Mouse (Mus musculus) limb, embryonic 15.5 days (tissue): ENCODE measurements around the gene Gns. TPM values are rescaled to one million over a fixed set of nuclear protein-coding genes. Genes with fewer than 3 reads are reported as not detected.
"Not testable (repeated sequence)": the region's sequence is repeated elsewhere in the genome, so short reads cannot be mapped to it uniquely, and the experiment has no call there.

Experiments used
- ATAC-seq: fragments of 200-750 bp; cut with Nextera tagmentation; 2 replicates; pipeline ENCODE4 v1.8.0; 2017; ENCODE audit warnings: low read depth, moderate TSS enrichment; ENCODE audit not compliant: insufficient number of reproducible peaks, low FRiP score, low TSS enrichment
- H3K27ac ChIP-seq: fragments of 300-500 bp; sonication (generic); 2 replicates; pipeline ENCODE4 v1.5.1; 2015; ENCODE audit warnings: moderate library complexity, mild to moderate bottlenecking, inconsistent platforms
- H3K27me3 ChIP-seq: fragments of 300-500 bp; sonication (generic); 2 replicates; pipeline ENCODE4 v1.6.1; 2015; ENCODE audit warnings: inconsistent platforms
- H3K36me3 ChIP-seq: fragments of 300-500 bp; sonication (generic); 2 replicates; pipeline ENCODE4 v1.6.1; 2015; ENCODE audit warnings: inconsistent platforms
- H3K4me1 ChIP-seq: fragments of 300-500 bp; sonication (generic); 2 replicates; pipeline ENCODE4 v1.6.1; 2015; ENCODE audit warnings: inconsistent platforms
- H3K4me2 ChIP-seq: fragments of 300-500 bp; sonication (generic); 2 replicates; pipeline ENCODE4 v1.6.1; 2015; ENCODE audit warnings: mild to moderate bottlenecking, inconsistent platforms
- H3K4me3 ChIP-seq: fragments of 300-500 bp; sonication (generic); 2 replicates; pipeline ENCODE4 v1.5.1; 2015; ENCODE audit warnings: mild to moderate bottlenecking, inconsistent platforms
- H3K9ac ChIP-seq: fragments of 300-500 bp; sonication (generic); 2 replicates; pipeline ENCODE4 v1.6.1; 2015; ENCODE audit warnings: inconsistent platforms
- H3K9me3 ChIP-seq: fragments of 300-500 bp; sonication (generic); 2 replicates; pipeline ENCODE4 v1.6.1; 2016; ENCODE audit warnings: inconsistent platforms
- WGBS: fragments of 180-500 bp; shearing (Covaris S2); methylation state at CpG from one replicate; pipeline ENCODE4 v1.1.7; 2015; 5-methylcytosine and 5-hydroxymethylcytosine counted together
- polyA plus RNA-seq: library from polyadenylated mRNA; unstranded; fragments of >200 nt; fragmentation: Nextera tagmentation; extraction: Ambion mirVana; gene quantifications from 2 replicates; pipeline ENCODE4 v1.2.1, GENCODE M21; 2015

The Gns gene
- 46.0 and 47.6 TPM in 2 replicates for polyA plus RNA-seq

GRCm38 (mm10) chr10:121364801-121365564 is at the start of gene Gns:
Gene Gns (plus strand): TSS chr10:121365090.
- peak within 1 kb of the TSS; percentile 91 for H3K9ac ChIP-seq
- WGBS, result under 1% methylated on average over 65 of the region's 72 CpGs

GRCm38 (mm10) chr10:121315321-121316283 is 49.3 kb upstream of the Gns start:
- Histone ChIP-seq H3K9ac (no peak overlapping the region), H3K4me1 (peaks cover 14% of the 10 kb centered on the region), H3K27ac (no peak overlapping the region), H3K4me3 (no peak overlapping the region), H3K9me3 (no peaks in the 10 kb centered on the region), H3K27me3 (peaks cover 27% of the 10 kb centered on the region), H3K4me2 (peak overlapping the region; percentile 30), H3K36me3 (no peaks in the 10 kb centered on the region)
- ATAC-seq, result no peak
- WGBS, result 26% methylated on average over 27 of the region's 27 CpGs

More at GRCm38 (mm10) chr10:121364801-121365564, at the start of gene Gns:
- peak within 1 kb of the TSS; percentile 91 for H3K4me3 ChIP-seq
- H3K36me3 ChIP-seq, result peaks cover 2% of the 10 kb centered on the region; the same call in 1 of the 2 replicates
- H3K27ac ChIP-seq, result peak within 1 kb of the TSS; percentile 82
- H3K4me1 ChIP-seq, result peaks cover 28% of the 10 kb centered on the region
- peak within 1 kb of the TSS; percentile 91 for H3K4me2 ChIP-seq
- no peaks in the 10 kb centered on the region for H3K27me3 ChIP-seq
- no peaks in the 10 kb centered on the region for H3K9me3 ChIP-seq
- peak; percentile 89 for ATAC-seq

- ATAC-seq, result no peak
- Histone ChIP-seq H3K27ac (no peak overlapping the region), H3K4me2 (no peak overlapping the region), H3K4me1 (peaks cover 8% of the 10 kb centered on the region; the same call in 1 of the 2 replicates), H3K9ac (no peak overlapping the region), H3K27me3 (peaks cover 20% of the 10 kb centered on the region), H3K36me3 (no peaks in the 10 kb centered on the region), H3K9me3 (no peaks in the 10 kb centered on the region), H3K4me3 (no peak overlapping the region)
- WGBS, result 72% methylated on average over 10 of the region's 10 CpGs
These were observed 48.5 kb upstream of the Gns start for GRCm38 (mm10) chr10:121316361-121316760.

- 74% methylated on average over 7 of the region's 7 CpGs for WGBS
- H3K9ac ChIP-seq, result no peak overlapping the region
- H3K4me1 ChIP-seq, result peaks cover 8% of the 10 kb centered on the region; the same call in 1 of the 2 replicates
- H3K4me3 ChIP-seq, result no peak overlapping the region
- H3K4me2 ChIP-seq, result no peak overlapping the region
- no peak overlapping the region for H3K27ac ChIP-seq
- H3K36me3 ChIP-seq, result no peaks in the 10 kb centered on the region
- H3K27me3 ChIP-seq, result peaks cover 5% of the 10 kb centered on the region; the same call in 1 of the 2 replicates
- no peak for ATAC-seq
- H3K9me3 ChIP-seq, result no peaks in the 10 kb centered on the region
These were observed 46.4 kb upstream of the Gns start for GRCm38 (mm10) chr10:121318397-121318950.

GRCm38 (mm10) chr10:121323493-121323892 is 41.4 kb upstream of the Gns start:
- Histone ChIP-seq H3K9ac (no peak overlapping the region), H3K4me1 (no peaks in the 10 kb centered on the region), H3K9me3 (no peaks in the 10 kb centered on the region), H3K36me3 (no peaks in the 10 kb centered on the region), H3K4me2 (no peak overlapping the region), H3K27ac (no peak overlapping the region), H3K27me3 (no peaks in the 10 kb centered on the region), H3K4me3 (no peak overlapping the region)
- no peak for ATAC-seq
- WGBS, result 69% methylated on average over 7 of the region's 7 CpGs

GRCm38 (mm10) chr10:121326167-121326566 is 38.7 kb upstream of the Gns start:
- ATAC-seq, result no peak
- Histone ChIP-seq H3K36me3 (no peaks in the 10 kb centered on the region), H3K27ac (no peak overlapping the region), H3K4me1 (no peaks in the 10 kb centered on the region), H3K4me3 (no peak overlapping the region), H3K9ac (no peak overlapping the region), H3K27me3 (no peaks in the 10 kb centered on the region), H3K4me2 (no peak overlapping the region), H3K9me3 (no peaks in the 10 kb centered on the region)

- H3K4me2 ChIP-seq, result no peak overlapping the region
These were observed 35.3 kb upstream of the Gns start for GRCm38 (mm10) chr10:121329586-121329985.

GRCm38 (mm10) chr10:121330940-121331339 is 34.0 kb upstream of the Gns start:
- Histone ChIP-seq H3K9me3 (no peaks in the 10 kb centered on the region), H3K27ac (no peak overlapping the region), H3K4me3 (no peak overlapping the region), H3K27me3 (no peaks in the 10 kb centered on the region), H3K36me3 (no peaks in the 10 kb centered on the region), H3K9ac (no peak overlapping the region), H3K4me2 (no peak overlapping the region), H3K4me1 (no peaks in the 10 kb centered on the region)
- ATAC-seq, result no peak
- WGBS, result 7% methylated on average over 7 of the region's 7 CpGs

More at GRCm38 (mm10) chr10:121329586-121329985, 35.3 kb upstream of the Gns start:
- Histone ChIP-seq H3K9me3 (no peaks in the 10 kb centered on the region), H3K4me3 (no peak overlapping the region), H3K9ac (no peak overlapping the region), H3K36me3 (no peaks in the 10 kb centered on the region), H3K27me3 (no peaks in the 10 kb centered on the region), H3K4me1 (no peaks in the 10 kb centered on the region), H3K27ac (no peak overlapping the region)
- 66% methylated on average over 4 of the region's 4 CpGs for WGBS
- no peak for ATAC-seq

- WGBS, result 74% methylated on average over 3 of the region's 3 CpGs
- Histone ChIP-seq H3K4me1 (no peaks in the 10 kb centered on the region), H3K4me2 (no peak overlapping the region), H3K36me3 (no peaks in the 10 kb centered on the region), H3K9me3 (no peaks in the 10 kb centered on the region), H3K9ac (no peak overlapping the region), H3K4me3 (no peak overlapping the region), H3K27ac (no peak overlapping the region), H3K27me3 (no peaks in the 10 kb centered on the region)
- ATAC-seq, result no peak
These were observed 30.3 kb upstream of the Gns start for GRCm38 (mm10) chr10:121334576-121334975.

GRCm38 (mm10) chr10:121336536-121336935 is 28.4 kb upstream of the Gns start:
- 62% methylated on average over 14 of the region's 14 CpGs for WGBS

GRCm38 (mm10) chr10:121340754-121341593 is 23.9 kb upstream of the Gns start:
- no peak overlapping the region for H3K9ac ChIP-seq
- no peaks in the 10 kb centered on the region for H3K4me1 ChIP-seq
- H3K9me3 ChIP-seq, result no peaks in the 10 kb centered on the region
- H3K4me3 ChIP-seq, result no peak overlapping the region
- H3K27ac ChIP-seq, result no peak overlapping the region
- no peaks in the 10 kb centered on the region for H3K36me3 ChIP-seq
- 65% methylated on average over 11 of the region's 11 CpGs for WGBS
- no peak overlapping the region for H3K4me2 ChIP-seq
- no peak for ATAC-seq
- H3K27me3 ChIP-seq, result no peaks in the 10 kb centered on the region

More at GRCm38 (mm10) chr10:121336536-121336935, 28.4 kb upstream of the Gns start:
- not testable (repeated sequence) for H3K27me3 ChIP-seq, H3K4me2 ChIP-seq, H3K9me3 ChIP-seq, H3K4me3 ChIP-seq, H3K27ac ChIP-seq, H3K9ac ChIP-seq, H3K4me1 ChIP-seq, ATAC-seq, H3K36me3 ChIP-seq
